Mouse (Mus musculus) spleen, postnatal 0 days (tissue): ENCODE data around the gene Mon2. TPM values are rescaled to one million over a fixed set of nuclear protein-coding genes. Genes with fewer than 3 reads are reported as not detected.

ENCODE experiments used
- microRNA counts: library from miRNA; unstranded; fragments of <30 nt; microRNA quantifications from one replicate; lab custom pipeline; 2015
- polyA plus RNA-seq: library from polyadenylated mRNA; unstranded; fragments of >200 nt; fragmentation: Nextera tagmentation; extraction: Ambion mirVana; gene quantifications from 2 replicates; pipeline ENCODE4 v1.2.1, GENCODE M21; 2015

Mon2 gene
- 14.3 and 16.4 TPM in 2 replicates for polyA plus RNA-seq

DNA sequence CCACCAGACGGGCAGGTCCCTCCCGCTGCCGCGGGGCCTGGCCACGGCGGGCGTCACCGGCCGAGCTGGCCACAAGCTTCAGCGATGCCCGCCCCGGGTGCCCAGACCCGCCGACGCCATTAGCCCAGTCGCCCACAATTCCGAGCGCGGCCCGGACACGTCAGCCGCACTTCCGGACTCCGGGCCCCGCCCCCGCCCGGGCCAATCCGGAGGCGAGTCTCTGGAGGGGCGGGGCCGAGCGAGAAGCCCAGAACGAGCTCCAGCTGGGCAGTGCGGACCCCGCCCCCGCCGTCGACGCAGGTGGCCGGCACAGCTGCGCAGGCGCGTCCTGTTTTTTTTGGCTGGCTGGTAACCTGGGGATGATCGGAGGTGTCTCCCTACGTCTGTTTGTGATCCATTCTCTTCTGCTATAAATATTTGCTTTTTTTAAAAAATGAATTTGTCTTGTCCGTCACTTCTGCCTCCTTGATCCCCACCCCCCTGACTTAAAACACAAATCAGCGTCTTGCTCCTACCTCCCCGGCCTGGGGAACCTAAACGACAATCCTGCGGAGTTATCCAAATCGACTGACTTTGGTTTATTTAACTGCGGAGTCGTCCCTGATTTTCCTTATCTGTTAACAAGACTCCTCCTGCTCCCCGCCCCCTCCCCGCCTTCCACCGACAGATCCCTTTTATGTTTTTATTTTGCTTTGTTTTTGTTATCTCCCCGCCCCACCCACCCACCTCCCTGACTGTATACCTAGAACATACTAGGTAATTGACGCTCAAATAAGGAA lies at the start of gene Mon2:
TSS of gene Mon2 (minus strand) at position 261 of the 779 bp plus-strand sequence.

MicroRNA genes within 50 kb of the gene (microRNA counts, 519-probe panel; counts per million panel counts)
- microRNA mmu-let-7i (lab: Ali Mortazavi, UCI), result 9,487 counts per million, percentile 90 among the panel's probes with 10 or more counts

Other genes with a start within 250 kb of the Mon2 start
- 101 and 109 TPM in 2 replicates for gene Usp15, start 120.5 kb upstream of the Mon2 start, polyA plus RNA-seq
- gene Fam19a2, start 187.5 kb upstream of the Mon2 start, polyA plus RNA-seq, result 0.05 TPM in 1 of 2 replicates, not detected in the other